Mouse (Mus musculus) neural tube, embryonic 15.5 days (tissue): ENCODE measurements around the gene Celsr1. TPM values are rescaled to one million over a fixed set of nuclear protein-coding genes. Genes with fewer than 3 reads are reported as not detected.
"Not testable (repeated sequence)": the region's sequence is repeated elsewhere in the genome, so short reads cannot be mapped to it uniquely, and the experiment has no call there.

Experiments used
- ATAC-seq: fragments of 200-750 bp; cut with Nextera tagmentation; 2 replicates; pipeline ENCODE4 v1.8.0; 2017; ENCODE audit warnings: mild to moderate bottlenecking, moderate TSS enrichment, moderate library complexity; ENCODE audit not compliant: low FRiP score
- H3K27ac ChIP-seq: fragments of 300-500 bp; sonication (generic); replicated peaks from 2 replicates; pipeline ENCODE4 v1.5.1; 2015; ENCODE audit warnings: mild to moderate bottlenecking, inconsistent platforms
- H3K27me3 ChIP-seq: fragments of 300-500 bp; sonication (generic); replicated peaks from 2 replicates; pipeline ENCODE4 v1.6.1; 2015; ENCODE audit warnings: inconsistent platforms
- H3K36me3 ChIP-seq: fragments of 300-500 bp; sonication (generic); 2 replicates; pipeline ENCODE4 v1.6.1; 2015; ENCODE audit warnings: inconsistent platforms
- H3K4me1 ChIP-seq: fragments of 300-500 bp; sonication (generic); 2 replicates; pipeline ENCODE4 v1.6.1; 2015; ENCODE audit warnings: inconsistent platforms
- H3K4me2 ChIP-seq: fragments of 300-500 bp; sonication (generic); 2 replicates; pipeline ENCODE4 v1.6.1; 2015; ENCODE audit warnings: inconsistent platforms, mild to moderate bottlenecking, moderate library complexity
- H3K4me3 ChIP-seq: fragments of 300-500 bp; sonication (generic); replicated peaks from 2 replicates; pipeline ENCODE4 v1.5.1; 2015; ENCODE audit warnings: mild to moderate bottlenecking, inconsistent platforms
- H3K9ac ChIP-seq: fragments of 300-500 bp; sonication (generic); replicated peaks from 2 replicates; pipeline ENCODE4 v1.6.1; 2015; ENCODE audit warnings: mild to moderate bottlenecking, inconsistent platforms
- H3K9me3 ChIP-seq: fragments of 300-500 bp; sonication (generic); replicated peaks from 2 replicates; pipeline ENCODE4 v1.6.1; 2016; ENCODE audit warnings: inconsistent platforms
- WGBS: fragments of 180-500 bp; shearing (Covaris S2); methylation state at CpG from one replicate; pipeline ENCODE4 v1.1.7; 2015; ENCODE audit warnings: mixed read lengths; 5-methylcytosine and 5-hydroxymethylcytosine counted together
- polyA plus RNA-seq: library from polyadenylated mRNA; unstranded; fragments of >200 nt; fragmentation: Nextera tagmentation; extraction: Ambion mirVana; gene quantifications from 2 replicates; pipeline ENCODE4 v1.2.1, GENCODE M21; 2015

Celsr1 gene
- polyA plus RNA-seq, 1 experiment from 2014 or later, result 0.88 TPM

- Histone ChIP-seq H3K36me3 (no peaks in the 10 kb centered on the region), H3K4me2 (no peak overlapping the region), H3K9me3 (no peaks in the 10 kb centered on the region), H3K27ac (no peak overlapping the region), H3K9ac (no peak overlapping the region), H3K4me1 (no peaks in the 10 kb centered on the region), H3K27me3 (no peaks in the 10 kb centered on the region), H3K4me3 (no peak overlapping the region)
- no peak for ATAC-seq
- WGBS, result 55% methylated on average over 6 of the region's 6 CpGs
Observed at GRCm38 (mm10) chr15:85867696-85868095, 165.9 kb downstream of the Celsr1 start.

- not testable (repeated sequence) for H3K27ac ChIP-seq
Observed at GRCm38 (mm10) chr15:85865913-85866312, 167.7 kb downstream of the Celsr1 start.

GRCm38 (mm10) chr15:85859490-85860031, 174.0 kb downstream of the Celsr1 start, which contains the start of gene Gtse1:
TSS of gene Gtse1 (plus strand) at chr15:85859745.
- Histone ChIP-seq H3K4me3 (peak within 1 kb of the TSS; percentile 65), H3K27me3 (no peaks in the 10 kb centered on the region), H3K36me3 (no peaks in the 10 kb centered on the region), H3K9me3 (no peaks in the 10 kb centered on the region), H3K4me2 (peak within 1 kb of the TSS; percentile 93), H3K27ac (peak within 1 kb of the TSS; percentile 87), H3K4me1 (peaks cover 26% of the 10 kb centered on the region), H3K9ac (peak within 1 kb of the TSS; percentile 76)
- ATAC-seq, result peak; percentile 98
- WGBS, result under 1% methylated on average over 42 of the region's 42 CpGs

More at GRCm38 (mm10) chr15:85865913-85866312, 167.7 kb downstream of the Celsr1 start:
- H3K4me3 ChIP-seq, H3K4me1 ChIP-seq, H3K9me3 ChIP-seq, H3K4me2 ChIP-seq, H3K36me3 ChIP-seq, H3K27me3 ChIP-seq, H3K9ac ChIP-seq, ATAC-seq: not testable (repeated sequence)
- 92% methylated on average over 7 of the region's 7 CpGs for WGBS

- no peaks in the 10 kb centered on the region for H3K9me3 ChIP-seq
- peak overlapping the region; percentile 76 for H3K9ac ChIP-seq
- peaks cover 26% of the 10 kb centered on the region for H3K4me1 ChIP-seq
- H3K27ac ChIP-seq, result peak overlapping the region; percentile 87
- H3K4me2 ChIP-seq, result peak overlapping the region; percentile 93
- WGBS, result 10% methylated on average over 15 of the region's 15 CpGs
- H3K4me3 ChIP-seq, result peak overlapping the region; percentile 65
- no peaks in the 10 kb centered on the region for H3K36me3 ChIP-seq
- ATAC-seq, result peak; percentile 57
- no peaks in the 10 kb centered on the region for H3K27me3 ChIP-seq
Observed at GRCm38 (mm10) chr15:85858980-85859489, 174.5 kb downstream of the Celsr1 start.

- H3K36me3 ChIP-seq, result no peaks in the 10 kb centered on the region; the same call in 1 of the 2 replicates
- H3K27me3 ChIP-seq, result no peaks in the 10 kb centered on the region
- no peak overlapping the region for H3K9ac ChIP-seq
- no peak overlapping the region for H3K4me3 ChIP-seq
- 80% methylated on average over 12 of the region's 12 CpGs for WGBS
- no peak for ATAC-seq
- no peaks in the 10 kb centered on the region for H3K4me1 ChIP-seq
- no peak overlapping the region for H3K4me2 ChIP-seq
- H3K9me3 ChIP-seq, result no peaks in the 10 kb centered on the region
- H3K27ac ChIP-seq, result no peak overlapping the region
Observed at GRCm38 (mm10) chr15:85851656-85852392, 181.8 kb downstream of the Celsr1 start.

Other genes with a start within 250 kb of the Celsr1 start
- 22.3 and 25.7 TPM in 2 replicates for gene Cdpf1, start 222.1 kb downstream of the Celsr1 start, polyA plus RNA-seq
- 0.06 and 0.17 TPM in 2 replicates for gene Pkdrej, start 212.0 kb downstream of the Celsr1 start, polyA plus RNA-seq
- gene Ttc38, start 201.5 kb downstream of the Celsr1 start, polyA plus RNA-seq, result 3.8 and 6.5 TPM in 2 replicates
- 3.5 and 8.4 TPM in 2 replicates for gene Gtse1, start 174.0 kb downstream of the Celsr1 start, polyA plus RNA-seq
- gene Trmu, start 154.5 kb downstream of the Celsr1 start, polyA plus RNA-seq, result 50.9 and 51.9 TPM in 2 replicates
- gene Gramd4, start 23.9 kb upstream of the Celsr1 start, polyA plus RNA-seq, result 25.4 and 25.8 TPM in 2 replicates
- 26.4 and 27.5 TPM in 2 replicates for gene Cerk, start 152.4 kb upstream of the Celsr1 start, polyA plus RNA-seq
- gene Tbc1d22a, start 180.7 kb upstream of the Celsr1 start, polyA plus RNA-seq, result 11.0 and 14.1 TPM in 2 replicates